Mouse (Mus musculus) liver, embryonic 16.5 days (tissue): Measurements from ENCODE around the gene Gm42906. TPM values are rescaled to one million over a fixed set of nuclear protein-coding genes. Genes with fewer than 3 reads are reported as not detected.

Experiments
- ATAC-seq: fragments of 200-750 bp; cut with Nextera tagmentation; 2 replicates; pipeline ENCODE4 v1.8.0; 2017; ENCODE audit warnings: low read depth, mild to moderate bottlenecking, moderate number of reproducible peaks, moderate library complexity
- H3K27ac ChIP-seq: fragments of 300-500 bp; sonication (generic); 2 replicates; pipeline ENCODE4 v1.5.1; 2014; ENCODE audit warnings: mild to moderate bottlenecking, low read length
- H3K27me3 ChIP-seq: fragments of 300-500 bp; sonication (generic); 2 replicates; pipeline ENCODE4 v1.6.1; 2014; ENCODE audit warnings: low read depth, low read length, mixed read lengths; ENCODE audit not compliant: control insufficient read depth, insufficient read depth
- H3K36me3 ChIP-seq: fragments of 300-500 bp; sonication (generic); 2 replicates; pipeline ENCODE4 v1.6.1; 2014; ENCODE audit warnings: mild to moderate bottlenecking; ENCODE audit not compliant: control insufficient read depth, insufficient read depth
- H3K4me1 ChIP-seq: fragments of 300-500 bp; sonication (generic); 2 replicates; pipeline ENCODE4 v1.6.1; 2014; ENCODE audit warnings: low read depth, low read length, mixed read lengths; ENCODE audit not compliant: control insufficient read depth
- H3K4me2 ChIP-seq: fragments of 300-500 bp; sonication (generic); 2 replicates; pipeline ENCODE4 v1.6.1; 2014; ENCODE audit warnings: low read depth, low read length, mixed read lengths
- H3K4me3 ChIP-seq: fragments of 300-500 bp; sonication (generic); 2 replicates; pipeline ENCODE4 v1.5.1; 2014; ENCODE audit warnings: low read depth, mild to moderate bottlenecking, low read length
- H3K9ac ChIP-seq: fragments of 300-500 bp; sonication (generic); 2 replicates; pipeline ENCODE4 v1.6.1; 2014; ENCODE audit warnings: low read depth, low read length
- H3K9me3 ChIP-seq: fragments of 300-500 bp; sonication (generic); replicated peaks from 2 replicates; pipeline ENCODE4 v1.6.1; 2016; ENCODE audit warnings: low read length; ENCODE audit not compliant: control insufficient read depth
- WGBS: fragments of 180-500 bp; shearing (Covaris S2); extraction: QIAGEN DNeasy Blood & Tissue Kit; methylation state at CpG from one replicate; pipeline ENCODE4 v1.1.7; 2014; ENCODE audit not compliant: insufficient replicate concordance; 5-methylcytosine and 5-hydroxymethylcytosine counted together
- polyA plus RNA-seq: library from polyadenylated mRNA; unstranded; fragments of >200 nt; fragmentation: Nextera tagmentation; extraction: Ambion mirVana; gene quantifications from 2 replicates; pipeline ENCODE4 v1.2.1, GENCODE M21; 2015

The Gm42906 gene
- polyA plus RNA-seq, 1 experiment from 2014 or later, result not detected

GRCm38 (mm10) chr5:151228367-151229005 is 199.5 kb downstream of the Gm42906 start:
- 59% methylated on average over 13 of the region's 13 CpGs for WGBS
- no peaks in the 10 kb centered on the region for H3K9me3 ChIP-seq
- no peak overlapping the region for H3K4me2 ChIP-seq
- H3K9ac ChIP-seq, result no peak overlapping the region
- H3K4me1 ChIP-seq, result peaks cover 2% of the 10 kb centered on the region; the same call in 1 of the 2 replicates
- H3K27ac ChIP-seq, result no peak overlapping the region
- no peak overlapping the region for H3K4me3 ChIP-seq
- no peaks in the 10 kb centered on the region for H3K36me3 ChIP-seq
- peaks cover 9% of the 10 kb centered on the region for H3K27me3 ChIP-seq
- ATAC-seq, result no peak

DNA sequence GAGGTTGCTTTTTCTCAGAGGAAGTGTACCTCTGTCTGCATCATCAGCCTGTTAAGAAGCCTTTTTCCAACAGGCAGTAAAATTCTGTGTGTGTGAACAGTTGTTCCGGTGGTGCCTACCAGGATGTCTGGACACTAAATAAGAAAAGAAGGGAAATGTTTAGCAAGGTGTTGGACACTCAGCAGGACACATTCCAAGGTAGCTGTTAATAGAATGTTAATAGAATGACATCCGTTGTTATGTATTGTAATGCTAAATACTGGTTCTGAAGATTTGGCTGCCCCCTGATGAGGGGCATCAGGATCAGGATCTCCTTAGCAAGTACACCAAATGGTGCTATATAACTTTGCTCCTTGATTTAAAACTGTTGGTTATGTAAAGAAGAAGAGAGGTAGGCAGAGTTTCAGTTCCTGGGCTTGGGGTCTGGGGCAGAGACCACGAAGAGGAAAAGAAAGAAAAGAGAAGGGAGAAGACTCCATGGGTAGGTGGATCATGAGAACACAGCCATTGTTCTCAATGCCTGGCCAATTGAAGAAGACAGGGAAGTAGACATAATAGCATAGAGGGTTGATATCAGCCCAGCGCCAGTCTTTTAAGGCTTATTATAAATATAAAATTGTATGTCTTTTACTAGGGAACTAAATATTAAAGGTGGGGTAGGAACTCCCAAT is 204.1 kb downstream of the Gm42906 start:
- no peak overlapping the region for H3K4me2 ChIP-seq
- ATAC-seq, result no peak
- WGBS, result 51% methylated on average over 4 of the region's 4 CpGs

GRCm38 (mm10) chr5:151222791-151223190 is 205.2 kb downstream of the Gm42906 start:
- no peaks in the 10 kb centered on the region for H3K27me3 ChIP-seq
- H3K9me3 ChIP-seq, result no peaks in the 10 kb centered on the region
- H3K4me1 ChIP-seq, result no peaks in the 10 kb centered on the region
- H3K9ac ChIP-seq, result no peak overlapping the region
- H3K4me2 ChIP-seq, result no peak overlapping the region
- no peak overlapping the region for H3K27ac ChIP-seq
- ATAC-seq, result no peak
- 61% methylated on average over 1 of the region's 1 CpGs for WGBS
- H3K4me3 ChIP-seq, result no peak overlapping the region
- H3K36me3 ChIP-seq, result no peaks in the 10 kb centered on the region

More for the DNA sequence above, 204.1 kb downstream of the Gm42906 start:
- Histone ChIP-seq H3K9ac (no peak overlapping the region), H3K27ac (no peak overlapping the region), H3K4me3 (no peak overlapping the region), H3K36me3 (no peaks in the 10 kb centered on the region), H3K9me3 (no peaks in the 10 kb centered on the region), H3K27me3 (no peaks in the 10 kb centered on the region), H3K4me1 (no peaks in the 10 kb centered on the region)

DNA sequence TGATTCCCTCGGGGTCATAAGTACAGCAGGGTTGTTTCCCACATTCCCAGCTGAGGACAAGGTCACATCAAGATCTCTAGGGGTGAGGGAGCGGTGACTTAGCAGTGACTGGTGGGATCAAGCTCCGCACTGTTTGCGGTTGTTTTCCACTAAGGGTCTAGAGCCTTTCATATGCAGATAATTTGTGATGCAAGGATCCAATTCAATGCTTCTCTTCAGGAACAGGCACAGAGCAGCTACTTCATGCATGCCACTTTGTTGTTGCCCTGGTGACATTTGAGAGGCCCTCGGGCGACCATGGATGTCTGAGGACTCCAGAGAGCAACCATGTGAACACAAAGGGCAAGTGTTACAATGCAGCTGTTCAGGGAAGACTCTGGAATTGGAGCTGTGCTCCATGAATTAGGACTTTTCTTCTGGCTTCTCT is 209.3 kb downstream of the Gm42906 start:
- no peak overlapping the region for H3K27ac ChIP-seq
- no peak for ATAC-seq
- no peak overlapping the region for H3K9ac ChIP-seq
- H3K4me3 ChIP-seq, result no peak overlapping the region
- H3K27me3 ChIP-seq, result no peaks in the 10 kb centered on the region
- no peak overlapping the region for H3K4me2 ChIP-seq
- H3K36me3 ChIP-seq, result no peaks in the 10 kb centered on the region
- no peaks in the 10 kb centered on the region for H3K9me3 ChIP-seq
- no peaks in the 10 kb centered on the region for H3K4me1 ChIP-seq
- WGBS, result 55% methylated on average over 6 of the region's 6 CpGs

- Histone ChIP-seq H3K4me2 (no peak overlapping the region), H3K27me3 (no peaks in the 10 kb centered on the region), H3K27ac (no peak overlapping the region), H3K9ac (no peak overlapping the region), H3K4me1 (no peaks in the 10 kb centered on the region), H3K4me3 (no peak overlapping the region), H3K36me3 (no peaks in the 10 kb centered on the region), H3K9me3 (no peaks in the 10 kb centered on the region)
- no peak for ATAC-seq
- WGBS, result 70% methylated on average over 3 of the region's 3 CpGs
Observed at GRCm38 (mm10) chr5:151213097-151213496, 214.9 kb downstream of the Gm42906 start.

DNA sequence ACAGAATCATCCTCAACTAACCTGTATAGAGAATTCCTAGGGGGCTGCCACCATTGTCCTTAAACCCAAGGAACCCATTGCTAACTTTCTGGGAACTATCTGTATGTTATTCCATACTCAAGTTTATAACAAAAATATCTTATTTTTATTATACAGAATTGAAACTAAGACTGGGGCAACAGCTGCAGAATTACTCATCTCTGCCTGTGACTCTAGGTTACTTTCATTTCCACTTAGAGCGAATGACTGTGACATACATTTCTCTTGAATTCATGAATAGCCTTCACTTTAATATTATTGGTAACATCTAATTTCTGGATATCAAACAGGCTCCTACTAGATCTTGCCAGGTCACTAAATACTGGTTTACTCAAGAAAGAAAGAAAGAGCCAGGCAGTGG is 217.1 kb downstream of the Gm42906 start:
- ATAC-seq, result no peak
- Histone ChIP-seq H3K4me1 (no peaks in the 10 kb centered on the region), H3K4me3 (no peak overlapping the region), H3K9me3 (no peaks in the 10 kb centered on the region), H3K36me3 (no peaks in the 10 kb centered on the region), H3K9ac (no peak overlapping the region), H3K4me2 (no peak overlapping the region), H3K27me3 (no peaks in the 10 kb centered on the region), H3K27ac (no peak overlapping the region)
- WGBS, result 65% methylated on average over 1 of the region's 1 CpGs

GRCm38 (mm10) chr5:151210060-151210459 is 217.9 kb downstream of the Gm42906 start:
- ATAC-seq, result no peak

GRCm38 (mm10) chr5:151205017-151205416 is 222.9 kb downstream of the Gm42906 start:
- ATAC-seq, result no peak
- H3K36me3 ChIP-seq, result no peaks in the 10 kb centered on the region
- 62% methylated on average over 4 of the region's 4 CpGs for WGBS
- no peaks in the 10 kb centered on the region for H3K4me1 ChIP-seq
- H3K9me3 ChIP-seq, result no peaks in the 10 kb centered on the region
- H3K27me3 ChIP-seq, result no peaks in the 10 kb centered on the region
- no peak overlapping the region for H3K27ac ChIP-seq
- H3K4me3 ChIP-seq, result no peak overlapping the region
- H3K4me2 ChIP-seq, result no peak overlapping the region
- H3K9ac ChIP-seq, result no peak overlapping the region

More at GRCm38 (mm10) chr5:151210060-151210459, 217.9 kb downstream of the Gm42906 start:
- H3K9ac ChIP-seq, result no peak overlapping the region
- H3K27ac ChIP-seq, result no peak overlapping the region
- whole genome bisulfite sequencing, result 35% methylated on average over 2 of the region's 2 CpGs
- no peaks in the 10 kb centered on the region for H3K4me1 ChIP-seq
- H3K36me3 ChIP-seq, result no peaks in the 10 kb centered on the region
- H3K4me3 ChIP-seq, result no peak overlapping the region
- no peaks in the 10 kb centered on the region for H3K27me3 ChIP-seq
- no peaks in the 10 kb centered on the region for H3K9me3 ChIP-seq
- no peak overlapping the region for H3K4me2 ChIP-seq

- no peak overlapping the region for H3K4me3 ChIP-seq
- no peak for ATAC-seq
- no peak overlapping the region for H3K27ac ChIP-seq
- no peaks in the 10 kb centered on the region for H3K4me1 ChIP-seq
- WGBS, result 53% methylated on average over 5 of the region's 5 CpGs
- no peaks in the 10 kb centered on the region for H3K27me3 ChIP-seq
- H3K36me3 ChIP-seq, result no peaks in the 10 kb centered on the region
- no peaks in the 10 kb centered on the region for H3K9me3 ChIP-seq
- H3K4me2 ChIP-seq, result no peak overlapping the region
- H3K9ac ChIP-seq, result no peak overlapping the region
Observed at GRCm38 (mm10) chr5:151202925-151203324, 225.0 kb downstream of the Gm42906 start.
